Mouse (Mus musculus) gastrocnemius, postnatal 14 days (tissue): Measurements from ENCODE around the gene Vwce. TPM values are rescaled to one million over a fixed set of nuclear protein-coding genes. Genes with fewer than 3 reads are reported as not detected.
A peak's percentile ranks its signal among the peaks of the same experiment; 100 is the strongest.

Source experiments
- DNase-seq: peaks from one replicate; pipeline ENCODE4 v3.0.0; 2021; ENCODE audit warnings: mixed read lengths
- intact Hi-C: fragments of 180-260 bp; cut with DNase I; formaldehyde crosslinking; loops from one replicate; pipeline ENCODE4 v1.15.1; 2025; ENCODE audit warnings: low total_unique reads
- total RNA-seq, 2 experiments: library from RNA; stranded (reverse); gene quantifications; 2 replicates each; pipeline ENCODE4 v1.2.3; 2021

Vwce gene
- total RNA-seq, 2 experiments from 2014 or later: 0.04 to 0.10 TPM

DNA sequence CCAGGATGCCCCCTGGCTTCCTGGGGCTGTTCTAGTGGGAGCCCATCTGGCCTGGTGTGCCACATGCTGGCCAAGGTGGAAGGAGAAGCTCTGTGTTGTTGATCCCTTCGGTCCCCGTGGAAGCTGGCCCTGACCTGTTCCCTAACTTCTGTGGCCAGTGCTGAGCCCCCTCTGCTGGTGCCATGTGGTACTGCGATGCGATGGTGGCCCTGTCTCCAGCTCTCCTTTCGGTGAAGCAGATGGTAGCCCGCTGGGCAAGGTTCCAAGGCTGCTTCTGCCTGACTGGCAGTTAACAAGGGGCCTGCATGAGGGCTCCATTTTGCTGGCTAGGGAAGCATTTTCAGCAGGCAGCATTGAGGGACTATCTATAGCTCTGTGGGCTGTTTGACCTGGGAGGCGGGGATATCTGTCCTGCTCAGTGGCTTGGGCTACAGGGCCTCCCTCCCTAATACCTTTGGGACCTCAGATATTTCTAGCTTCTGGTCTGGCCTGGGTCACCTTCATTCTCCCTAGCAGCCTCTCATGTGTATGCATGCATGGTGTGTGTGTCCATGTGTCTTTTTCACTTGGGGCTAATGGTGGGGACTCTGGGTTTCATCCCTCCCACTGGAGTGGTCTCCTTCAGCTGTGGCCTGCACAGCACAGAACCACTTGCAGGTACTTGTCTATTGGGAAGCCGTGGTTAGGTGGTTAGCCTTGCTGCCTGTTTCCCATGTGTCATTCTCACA lies 75.5 kb downstream of the Vwce start:
- peak; percentile 96 for DNase-seq
- intact Hi-C loops: loop anchor here (5.0 kb wide), 4 partner anchors 37 to 253 kb away; no protein-coding TSS in a partner anchor

DNA sequence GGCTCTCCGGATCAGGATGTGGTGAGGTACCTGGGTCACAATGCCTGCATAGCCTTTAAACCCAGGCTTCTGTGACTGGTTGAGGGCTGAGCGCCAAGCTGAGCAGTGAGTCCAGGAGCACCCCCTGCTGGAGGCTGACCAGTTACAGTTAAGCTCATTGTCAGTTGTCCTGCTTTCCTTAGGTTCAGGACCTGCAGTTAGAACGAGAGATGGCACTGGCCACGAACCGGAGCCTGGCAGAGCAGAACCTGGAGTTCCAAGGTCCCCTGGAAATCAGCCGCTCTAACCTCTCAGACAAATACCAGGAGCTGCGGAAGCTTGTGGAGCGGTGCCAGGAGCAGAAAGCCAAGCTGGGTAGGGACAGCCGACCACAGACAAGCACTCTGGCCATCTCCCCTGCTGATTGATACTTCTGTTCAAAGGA lies 76.1 kb downstream of the Vwce start:
- DNase-seq: peak; percentile 46

DNA sequence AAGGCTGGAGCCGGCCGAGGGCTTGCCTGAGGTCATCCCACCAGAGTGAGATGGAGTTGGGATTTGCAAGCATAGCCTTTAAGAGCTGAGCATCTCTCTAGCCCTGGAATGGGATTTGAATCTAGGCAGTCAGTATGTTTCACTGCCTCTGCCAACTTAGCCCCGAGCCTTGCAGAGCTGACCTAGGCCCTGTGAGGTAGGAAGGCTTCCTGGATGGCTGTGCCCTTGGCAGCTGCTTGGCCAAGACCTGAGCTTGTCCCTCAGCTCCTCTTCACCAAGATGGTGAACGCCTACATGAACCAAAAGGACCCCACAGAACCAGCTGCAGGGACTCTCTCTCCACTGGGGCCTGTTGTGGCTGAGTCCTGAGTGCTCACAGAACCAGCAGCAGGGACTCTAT lies 76.7 kb downstream of the Vwce start:
- no peak for DNase-seq
- intact Hi-C loops: loop anchor here (5.0 kb wide), 4 partner anchors 38 to 252 kb away; no protein-coding TSS in a partner anchor

More for the DNA sequence above, 76.1 kb downstream of the Vwce start:
- intact Hi-C loops: loop anchor here (5.0 kb wide), 4 partner anchors 38 to 252 kb away; no protein-coding TSS in a partner anchor

DNA sequence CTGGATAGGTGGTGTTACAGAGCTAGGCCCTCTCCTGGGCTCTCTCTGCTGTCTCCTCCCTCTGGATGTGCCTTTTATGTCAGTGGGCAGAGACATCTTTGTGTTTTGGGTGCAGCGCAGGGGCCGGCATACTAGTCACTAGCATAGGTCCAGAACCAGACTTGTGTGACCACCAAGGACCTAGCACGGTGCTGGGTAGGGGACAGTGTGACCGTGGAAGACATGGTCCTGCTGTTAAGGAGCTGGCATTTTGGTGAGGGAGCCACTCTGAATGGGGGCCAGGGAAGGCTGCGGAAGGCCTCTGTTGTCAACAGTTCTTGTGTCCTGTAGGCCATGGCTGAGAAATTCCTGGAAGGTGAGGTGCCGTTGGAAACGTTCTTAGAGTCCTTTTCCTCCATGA lies 78.2 kb downstream of the Vwce start:
- DNase-seq: no peak
- intact Hi-C loops: loop anchor here (5.0 kb wide), 4 partner anchors 40 to 250 kb away; no protein-coding TSS in a partner anchor

DNA sequence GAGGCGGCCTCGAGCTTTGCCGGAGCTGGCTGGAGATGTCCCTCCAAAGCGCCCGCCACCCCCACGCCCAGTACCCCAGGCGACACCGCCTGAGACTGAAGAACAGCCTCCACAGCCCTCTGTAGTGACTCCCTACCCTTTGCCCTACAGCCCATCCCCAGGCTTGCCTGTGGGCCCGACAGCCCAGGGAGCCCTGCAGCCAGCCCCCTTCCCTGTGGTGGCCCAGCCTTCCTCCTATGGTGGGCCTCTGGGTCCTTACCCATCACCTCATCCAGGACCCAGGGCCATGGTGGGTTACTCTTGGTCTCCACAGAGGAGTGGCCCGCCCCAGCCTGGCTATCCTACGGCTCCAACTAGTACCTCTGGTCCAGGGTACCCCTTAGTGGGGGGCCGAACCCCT lies 78.6 kb downstream of the Vwce start:
- no peak for DNase-seq
- intact Hi-C loops: loop anchor here (5.0 kb wide), 4 partner anchors 40 to 250 kb away; no protein-coding TSS in a partner anchor

DNA sequence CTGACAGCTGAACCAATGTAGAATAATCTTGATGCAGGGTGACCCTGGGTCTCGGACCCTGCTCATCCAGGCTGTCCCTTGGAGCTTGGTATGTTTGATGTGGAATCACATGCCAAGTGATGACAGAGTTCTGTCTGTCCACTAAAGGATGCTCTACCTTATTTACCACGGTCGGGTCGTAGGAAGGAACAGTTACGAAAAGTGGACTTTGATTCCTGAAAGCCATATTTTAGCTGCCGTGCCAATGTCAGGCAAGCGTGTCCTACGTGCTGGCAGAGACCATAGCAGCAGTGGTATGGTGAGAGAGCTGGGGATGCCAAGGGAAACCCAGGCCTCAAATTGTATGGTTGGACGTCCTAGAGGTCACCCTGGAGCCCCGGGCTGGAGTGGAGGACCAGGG lies 79.5 kb downstream of the Vwce start:
- no peak for DNase-seq
- intact Hi-C loops: loop anchor here (5.0 kb wide), 4 partner anchors 41 to 249 kb away; no protein-coding TSS in a partner anchor

DNA sequence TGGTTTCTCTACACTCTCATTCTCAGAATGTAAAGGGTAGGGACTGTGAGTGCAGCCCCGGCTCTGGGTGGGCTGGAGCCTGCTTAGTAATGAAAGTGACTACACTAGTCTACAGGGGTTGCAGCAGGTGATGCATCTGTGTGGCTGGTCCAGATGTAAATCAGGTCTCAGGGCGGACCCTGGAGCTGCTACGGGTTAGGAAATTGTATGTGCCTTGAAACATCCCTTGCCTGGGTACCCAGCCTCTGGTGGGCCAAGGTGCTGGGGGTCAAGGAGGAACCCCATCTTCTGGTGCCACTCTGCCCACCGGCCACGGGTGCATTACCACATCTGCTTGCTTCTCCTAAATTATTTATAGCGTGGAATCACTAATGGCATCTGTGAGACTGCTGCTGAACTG lies 80.2 kb downstream of the Vwce start:
- intact Hi-C loops: loop anchor here (5.0 kb wide), 4 partner anchors 42 to 248 kb away; no protein-coding TSS in a partner anchor
- no peak for DNase-seq

DNA sequence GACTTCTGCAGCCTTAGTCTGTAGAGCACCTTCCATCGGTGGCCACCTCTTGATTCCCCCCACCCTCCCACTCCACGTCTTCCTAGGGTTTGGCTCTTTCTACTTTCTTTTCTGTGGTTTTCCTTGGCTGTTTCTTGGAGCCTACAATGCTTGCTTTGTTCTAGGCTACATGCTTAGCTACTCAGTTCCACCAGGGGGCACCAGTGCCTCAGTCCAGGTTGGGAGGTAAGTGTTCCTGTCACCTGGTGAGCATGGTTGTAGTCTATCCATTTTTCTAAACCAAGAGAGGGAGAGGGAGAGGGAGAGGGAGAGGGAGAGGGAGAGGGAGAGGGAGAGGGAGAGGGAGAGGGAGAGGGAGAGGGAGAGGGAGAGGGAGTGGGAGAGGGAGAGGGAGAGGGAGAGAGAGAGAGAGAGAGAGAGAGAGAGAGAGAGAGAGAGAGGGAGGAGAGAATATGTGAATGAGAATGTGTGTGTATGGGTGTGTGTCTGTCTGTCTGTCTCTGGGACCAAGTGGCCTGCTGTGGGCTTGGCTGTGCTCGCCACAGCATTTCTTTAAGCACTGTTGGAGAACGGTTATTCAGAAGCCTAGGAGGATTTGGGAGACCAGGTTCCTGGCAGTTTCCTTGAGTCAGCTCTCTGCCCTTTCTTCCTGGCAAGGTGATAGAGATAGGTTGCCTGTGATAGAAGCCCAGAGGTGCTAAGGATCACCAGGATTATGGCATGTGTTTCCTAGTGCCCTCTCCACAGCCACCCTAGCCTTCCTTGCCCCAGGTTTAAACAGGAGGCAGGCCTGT lies 80.9 kb downstream of the Vwce start:
- intact Hi-C loops: loop anchor here (5.0 kb wide), 4 partner anchors 43 to 247 kb away; no protein-coding TSS in a partner anchor
- DNase-seq: peak; percentile 67

DNA sequence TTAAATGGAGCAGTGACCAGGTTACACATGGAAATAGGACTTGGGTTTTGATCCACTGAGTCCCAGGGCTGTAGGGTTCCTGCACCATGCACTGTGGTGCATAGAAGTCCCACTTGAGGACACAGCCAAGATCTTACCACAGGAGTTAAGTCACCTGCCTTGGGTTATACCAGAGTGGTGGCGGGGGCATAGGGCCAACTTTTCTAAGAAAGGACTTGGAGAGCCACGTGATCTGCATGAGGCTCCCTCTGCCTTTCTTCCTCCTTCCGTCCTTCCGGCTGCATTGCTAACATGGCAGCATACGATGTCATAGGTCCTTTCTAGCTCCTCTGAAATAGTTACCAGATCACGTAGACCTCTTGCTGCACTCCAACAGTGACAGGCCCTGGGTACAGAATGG lies 81.5 kb downstream of the Vwce start:
- intact Hi-C loops: no loop called here

More for the DNA sequence above, 81.5 kb downstream of the Vwce start:
- no peak for DNase-seq

Other genes with a start within 250 kb of the Vwce start
- 1 to 10 TPM; 2.5 to 2.7 TPM for gene Syt7, start 245.1 kb upstream of the Vwce start, total RNA-seq
- under 1 TPM; 0.35 to 0.49 TPM for gene Lrrc10b, start 176.7 kb upstream of the Vwce start, total RNA-seq
- under 1 TPM; 0.38 to 0.57 TPM for gene Ppp1r32, start 151.3 kb upstream of the Vwce start, total RNA-seq
- 10 to 100 TPM; 17.0 to 21.0 TPM for gene Cpsf7, start 108.9 kb upstream of the Vwce start, total RNA-seq
- gene Sdhaf2, start 108.1 kb upstream of the Vwce start, total RNA-seq: 10 to 100 TPM; 38.5 to 46.6 TPM
- gene Tmem216, start 78.0 kb upstream of the Vwce start, total RNA-seq: 1 to 10 TPM; 1.3 to 1.8 TPM
- 1 to 10 TPM; 3.8 to 4.1 TPM for gene Cyb561a3, start 57.0 kb upstream of the Vwce start, total RNA-seq
- 1 to 10 TPM; 1.3 to 2.0 TPM for gene Tmem138, start 56.9 kb upstream of the Vwce start, total RNA-seq
- gene Ddb1, start 28.9 kb upstream of the Vwce start, total RNA-seq: 100 to 1,000 TPM; 143 to 164 TPM
- gene Tkfc, start 28.6 kb upstream of the Vwce start, total RNA-seq: 1 to 10 TPM; 6.4 to 7.2 TPM
- gene Pga5, start 43.9 kb downstream of the Vwce start, total RNA-seq: not detected
- 10 to 100 TPM; 15.2 to 22.0 TPM for gene Vps37c, start 54.5 kb downstream of the Vwce start, total RNA-seq
- gene Cd5, start 104.8 kb downstream of the Vwce start, total RNA-seq: not detected
- gene Cd6, start 195.8 kb downstream of the Vwce start, total RNA-seq: not detected
- under 1 TPM; 0.22 to 0.35 TPM for gene Slc15a3, start 205.5 kb downstream of the Vwce start, total RNA-seq
- 10 to 100 TPM; 12.9 to 17.3 TPM for gene Tmem132a, start 235.7 kb downstream of the Vwce start, total RNA-seq
- gene Tmem109, start 247.8 kb downstream of the Vwce start, total RNA-seq: 100 to 1,000 TPM; 193 to 196 TPM